Mouse (Mus musculus): ENCODE measurements around the gene Gfap. TPM values are rescaled to one million over a fixed set of nuclear protein-coding genes. Genes with fewer than 3 reads are reported as not detected.

The Gfap gene
- total RNA-seq, 2 experiments from 2014 or later, result not detected

- intact Hi-C loops (cut with DNase I), result loop anchor here (5.0 kb wide), 1 partner anchor 154 kb away; no protein-coding TSS in a partner anchor
- DNase-seq, result no peak
Measured at GRCm38 (mm10) chr11:102898408-102898807, 2.3 kb downstream of the Gfap start.

- intact Hi-C loops (cut with DNase I), result loop anchor here (5.0 kb wide), 1 partner anchor 156 kb away; no protein-coding TSS in a partner anchor
- DNase-seq, result no peak
Measured at GRCm38 (mm10) chr11:102896641-102897040, 4.1 kb downstream of the Gfap start.

- no peak for DNase-seq
- intact Hi-C loops (cut with DNase I), result loop anchor here (5.0 kb wide), 1 partner anchor 157 kb away; no protein-coding TSS in a partner anchor
Measured at GRCm38 (mm10) chr11:102895779-102896178, 4.9 kb downstream of the Gfap start.

- DNase-seq, result no peak
- intact Hi-C loops (cut with DNase I), result loop anchor here (5.0 kb wide), 1 partner anchor 158 kb away; no protein-coding TSS in a partner anchor
Measured at GRCm38 (mm10) chr11:102894716-102895115, 6.0 kb downstream of the Gfap start.

- intact Hi-C loops (cut with DNase I), result no loop called here
- DNase-seq, result peak; percentile 43 to 44
Measured at GRCm38 (mm10) chr11:102893015-102893651, 7.6 kb downstream of the Gfap start.

GRCm38 (mm10) chr11:102890096-102890495, 10.6 kb downstream of the Gfap start:
- DNase-seq, result no peak

GRCm38 (mm10) chr11:102888135-102888534, 12.6 kb downstream of the Gfap start:
- intact Hi-C loops (cut with DNase I), result no loop called here
- no peak for DNase-seq

More at GRCm38 (mm10) chr11:102890096-102890495, 10.6 kb downstream of the Gfap start:
- intact Hi-C loops (cut with DNase I), result no loop called here

- intact Hi-C loops (cut with DNase I), result no loop called here
- DNase-seq, result no peak
Measured at GRCm38 (mm10) chr11:102887433-102887832, 13.3 kb downstream of the Gfap start.

GRCm38 (mm10) chr11:102884616-102885219, 16.0 kb downstream of the Gfap start, which contains the start of gene Fam187a:
Gene Fam187a (plus strand): TSS chr11:102885169.
- intact Hi-C loops (cut with DNase I), result no loop called here

GRCm38 (mm10) chr11:102881314-102882198, 19.2 kb downstream of the Gfap start:
- intact Hi-C loops (cut with DNase I), result no loop called here
- DNase-seq, result no peak

More at GRCm38 (mm10) chr11:102884616-102885219, 16.0 kb downstream of the Gfap start, which contains the start of gene Fam187a:
- DNase-seq, result no peak

- intact Hi-C loops (cut with DNase I), result no loop called here
- peak; percentile 87 to 91 for DNase-seq
Measured at GRCm38 (mm10) chr11:102880585-102881313, 20.0 kb downstream of the Gfap start, which contains the start of the genes Eftud2 and Ccdc103. Gene Eftud2 (minus strand): TSS chr11:102880985. Gene Ccdc103 (plus strand): TSS chr11:102881204.

GRCm38 (mm10) chr11:102879558-102879957, 21.2 kb downstream of the Gfap start:
- no peak for DNase-seq
- intact Hi-C loops (cut with DNase I), result no loop called here

- intact Hi-C loops (cut with DNase I), result no loop called here
- DNase-seq, result no peak
Measured at GRCm38 (mm10) chr11:102874801-102875334, 25.8 kb downstream of the Gfap start.

GRCm38 (mm10) chr11:102864272-102864671, 36.4 kb downstream of the Gfap start:
- peak; percentile 32 to 54 for DNase-seq
- intact Hi-C loops (cut with DNase I), result loop anchor here (1.0 kb wide), 1 partner anchor 90 kb away; no protein-coding TSS in a partner anchor

GRCm38 (mm10) chr11:102859933-102860332, 40.8 kb downstream of the Gfap start:
- intact Hi-C loops (cut with DNase I), result no loop called here
- peak; percentile 27 to 30 for DNase-seq

- no peak for DNase-seq
- intact Hi-C loops (cut with DNase I), result no loop called here
Measured at GRCm38 (mm10) chr11:102858951-102859350, 41.8 kb downstream of the Gfap start.

GRCm38 (mm10) chr11:102855941-102856340, 44.8 kb downstream of the Gfap start:
- no peak for DNase-seq
- intact Hi-C loops (cut with DNase I), result no loop called here

GRCm38 (mm10) chr11:102853760-102854159, 47.0 kb downstream of the Gfap start:
- no peak for DNase-seq
- intact Hi-C loops (cut with DNase I), result no loop called here

- intact Hi-C loops (cut with DNase I), result loop anchor here (1.0 kb wide), 1 partner anchor 77 kb away; no protein-coding TSS in a partner anchor
- DNase-seq, result peak; percentile 62 to 71
Measured at GRCm38 (mm10) chr11:102851883-102852282, 48.8 kb downstream of the Gfap start.

Data from gastrocnemius, postnatal 36 days (tissue).